Mouse (Mus musculus) liver, adult 2 months (tissue): Measurements from ENCODE around the gene Sprr2k. TPM values are rescaled to one million over a fixed set of nuclear protein-coding genes. Genes with fewer than 3 reads are reported as not detected.

Experiments
- DNase-seq: peaks from one replicate; pipeline ENCODE4 v3.0.0-alpha.2; 2011; ENCODE audit warnings: low read depth, low spot score; ENCODE audit errors: extremely low read depth
- H3K27ac ChIP-seq: fragments of 200-500 bp; replicated peaks from 2 replicates; pipeline ENCODE4 v1.5.1; 2012; ENCODE audit warnings: low read depth, mild to moderate bottlenecking, control low read depth, inconsistent platforms, low read length; ENCODE audit not compliant: insufficient read depth
- H3K27me3 ChIP-seq: fragments of 200-500 bp; 2 replicates; pipeline ENCODE4 v1.6.1; 2012; ENCODE audit warnings: mild to moderate bottlenecking, moderate library complexity, low read length, inconsistent platforms; ENCODE audit not compliant: control insufficient read depth, insufficient read depth
- H3K36me3 ChIP-seq: fragments of 200-500 bp; 2 replicates; pipeline ENCODE4 v1.6.1; 2012; ENCODE audit warnings: low read length, inconsistent platforms; ENCODE audit not compliant: control insufficient read depth, insufficient read depth
- H3K4me1 ChIP-seq: fragments of 200-500 bp; 2 replicates; pipeline ENCODE4 v1.6.1; 2011; ENCODE audit warnings: low read length; ENCODE audit not compliant: control insufficient read depth, insufficient read depth
- H3K4me3 ChIP-seq: fragments of 200-500 bp; 2 replicates; pipeline ENCODE4 v1.5.1; 2011; ENCODE audit warnings: low read depth, mild to moderate bottlenecking, control low read depth, low read length, moderate library complexity; ENCODE audit not compliant: insufficient read depth
- H3K79me2 ChIP-seq: fragments of 200-500 bp; 2 replicates; pipeline ENCODE4 v1.6.1; 2012; ENCODE audit warnings: inconsistent platforms, mild to moderate bottlenecking, low read length, moderate library complexity; ENCODE audit not compliant: control insufficient read depth, insufficient read depth
- H3K9ac ChIP-seq: fragments of 200-500 bp; 2 replicates; pipeline ENCODE4 v1.6.1; 2012; ENCODE audit warnings: low read depth, mild to moderate bottlenecking, control low read depth, inconsistent platforms, low read length
- CTCF ChIP-seq: fragments of 200-500 bp; IDR thresholded peaks from 2 replicates; pipeline ENCODE4 v1.5.1; 2011; ENCODE audit warnings: low read depth, low read length, control low read depth
- POLR2A ChIP-seq: fragments of 200-500 bp; IDR thresholded peaks from 2 replicates; pipeline ENCODE4 v1.6.1; 2011; ENCODE audit warnings: low read length, control low read depth; ENCODE audit not compliant: insufficient read depth; ENCODE audit errors: extremely low read depth
- WGBS: fragments of 180-500 bp; shearing (Covaris S2); methylation state at CpG from one replicate; pipeline ENCODE4 v1.1.7; 2018; 5-methylcytosine and 5-hydroxymethylcytosine counted together
- polyA plus RNA-seq: library from polyadenylated mRNA; depleted of rRNA; stranded (reverse); fragments of >200 nt; gene quantifications from 2 replicates; pipeline ENCODE4 v1.2.3, GENCODE M21; 2012
- total RNA-seq: library from RNA; depleted of rRNA; stranded (reverse); fragments of >200 nt; gene quantifications from 2 replicates; pipeline ENCODE4 v1.2.3, GENCODE M21; 2014

Sprr2k gene
- total and polyA plus RNA-seq, 2 experiments = not detected

DNA sequence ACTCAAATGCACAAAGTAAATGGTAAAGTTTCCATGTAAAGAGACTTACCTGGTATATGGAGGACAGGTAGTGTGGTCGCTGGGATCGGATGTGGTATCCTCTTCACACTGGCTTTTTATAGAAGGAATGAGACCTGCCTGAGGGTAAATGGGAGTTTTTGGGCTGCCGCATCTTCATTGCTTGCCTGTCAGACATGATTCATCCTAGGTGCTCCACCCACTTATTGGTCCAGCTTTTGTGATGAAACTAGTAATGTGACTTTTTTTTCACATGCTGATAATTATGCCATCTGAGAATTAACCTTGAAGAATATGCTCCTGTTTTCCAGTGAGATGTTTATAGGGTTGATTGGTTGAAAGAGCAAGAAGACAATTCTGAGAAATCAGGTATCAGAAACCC, 6.3 kb downstream of the Sprr2k start, which contains the start of gene Sprr1b:
Gene Sprr1b (minus strand): TSS at position 101 of the 400 bp plus-strand sequence.
- Histone ChIP-seq H3K79me2 (no peaks in the 10 kb centered on the region), H3K4me1 (no peaks in the 10 kb centered on the region), H3K27me3 (no peaks in the 10 kb centered on the region), H3K27ac (no peak within 1 kb of the TSS), H3K9ac (no peak within 1 kb of the TSS), H3K36me3 (no peaks in the 10 kb centered on the region), H3K4me3 (no peak within 1 kb of the TSS)
- no peak for DNase-seq
- WGBS = 100% methylated on average over 3 of the region's 3 CpGs
- TF ChIP-seq POLR2A (no peak), CTCF (no peak)

DNA sequence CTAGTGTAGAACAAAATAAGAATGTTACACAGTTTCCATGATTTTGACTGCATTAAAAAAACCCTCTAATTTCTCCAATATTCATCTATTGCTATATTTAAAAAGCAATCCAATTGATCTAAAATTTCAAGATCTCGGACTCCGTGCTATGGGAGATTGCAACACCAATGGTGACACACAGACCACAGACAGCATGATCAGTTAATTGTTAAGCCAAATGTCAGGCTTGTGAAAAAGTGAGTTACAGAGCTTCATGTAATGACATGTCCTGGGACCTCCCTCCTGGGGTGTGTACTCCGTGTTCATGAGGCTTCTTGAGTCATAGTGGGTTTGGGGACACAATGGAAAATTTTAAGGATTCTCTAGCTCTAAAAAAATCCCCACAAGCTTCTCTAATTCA, 7.8 kb downstream of the Sprr2k start:
- Histone ChIP-seq H3K4me3 (no peak overlapping the region), H3K27ac (no peak overlapping the region), H3K27me3 (no peaks in the 10 kb centered on the region), H3K79me2 (no peaks in the 10 kb centered on the region), H3K9ac (no peak overlapping the region), H3K36me3 (no peaks in the 10 kb centered on the region), H3K4me1 (no peaks in the 10 kb centered on the region)
- DNase-seq = peak; percentile 69
- WGBS = 31% methylated on average over 3 of the region's 3 CpGs
- TF ChIP-seq CTCF = no peak
- no peak for TF ChIP-seq POLR2A

DNA sequence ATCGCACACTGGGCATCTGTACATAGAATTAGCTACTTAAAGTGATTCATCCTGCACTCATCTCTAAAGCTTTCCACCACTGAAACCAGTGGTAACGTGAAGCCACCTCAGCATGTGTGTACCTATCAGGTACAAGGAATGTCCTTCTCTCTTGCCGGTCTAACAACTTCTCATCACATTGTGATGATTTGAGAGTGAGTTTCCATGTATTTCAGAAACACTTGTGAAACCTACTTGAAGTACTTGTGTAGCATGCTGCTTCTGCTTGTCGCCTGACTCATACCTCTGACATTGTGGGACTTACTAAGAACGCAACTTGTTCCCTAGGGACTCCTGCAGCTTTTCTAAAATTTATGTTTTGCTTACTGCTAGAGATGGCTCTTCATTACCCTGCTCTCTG, 22.8 kb downstream of the Sprr2k start:
- no peak overlapping the region for H3K27ac ChIP-seq
- H3K4me1 ChIP-seq = no peaks in the 10 kb centered on the region
- no peaks in the 10 kb centered on the region for H3K27me3 ChIP-seq
- TF ChIP-seq CTCF (no peak), POLR2A (no peak)
- H3K79me2 ChIP-seq = no peaks in the 10 kb centered on the region
- no peak overlapping the region for H3K4me3 ChIP-seq
- 85% methylated on average over 5 of the region's 5 CpGs for WGBS
- DNase-seq = no peak
- H3K36me3 ChIP-seq = no peaks in the 10 kb centered on the region
- no peak overlapping the region for H3K9ac ChIP-seq

DNA sequence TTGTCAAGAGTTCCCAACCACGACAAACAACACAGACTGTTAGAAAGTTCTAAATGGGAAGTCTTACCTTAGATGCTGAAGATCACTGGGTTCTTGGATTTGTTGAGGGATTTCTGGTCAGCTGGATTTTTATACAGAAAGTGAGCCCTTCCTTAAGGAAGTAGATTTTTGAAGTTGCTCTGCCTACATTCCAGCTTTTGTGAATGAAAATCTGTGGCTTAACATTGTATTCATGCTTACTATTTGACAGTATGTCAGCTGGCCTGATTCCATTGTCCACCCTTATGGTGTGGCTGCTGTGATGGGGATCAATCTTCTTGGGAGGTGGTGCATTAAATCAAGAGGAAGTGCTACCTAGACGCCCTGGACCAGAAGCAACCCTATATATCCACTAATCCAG, 26.2 kb downstream of the Sprr2k start, which contains the start of gene Sprr3:
Gene Sprr3 (minus strand): TSS at position 101 of the 400 bp plus-strand sequence.
- Histone ChIP-seq H3K4me1 (no peaks in the 10 kb centered on the region), H3K27ac (no peak within 1 kb of the TSS), H3K4me3 (no peak within 1 kb of the TSS), H3K36me3 (no peaks in the 10 kb centered on the region), H3K27me3 (no peaks in the 10 kb centered on the region), H3K79me2 (no peaks in the 10 kb centered on the region), H3K9ac (no peak within 1 kb of the TSS)
- TF ChIP-seq CTCF = no peak
- no peak for TF ChIP-seq POLR2A
- DNase-seq = no peak
- 64% methylated on average over 2 of the region's 2 CpGs for WGBS

DNA sequence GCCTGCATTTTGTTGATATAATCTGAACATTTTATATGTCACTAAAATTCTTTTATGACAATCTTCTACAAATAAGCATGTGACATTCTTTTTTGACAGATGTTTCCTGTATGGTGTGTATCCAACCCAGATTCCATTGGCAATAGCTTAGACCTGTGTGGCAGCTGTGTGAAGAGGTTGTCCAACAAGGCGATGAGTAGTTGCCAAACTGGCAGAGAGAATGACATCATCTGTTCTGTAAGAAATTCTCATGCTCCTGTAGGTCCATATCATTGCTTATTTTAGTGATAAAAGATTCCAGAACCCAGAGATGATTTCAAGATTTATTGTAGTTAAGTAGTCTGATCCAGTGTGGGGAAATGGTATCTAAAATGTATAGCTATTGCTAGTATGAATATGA, 34.2 kb downstream of the Sprr2k start:
- Histone ChIP-seq H3K79me2 (no peaks in the 10 kb centered on the region), H3K9ac (no peak overlapping the region), H3K27ac (no peak overlapping the region), H3K4me1 (no peaks in the 10 kb centered on the region), H3K36me3 (no peaks in the 10 kb centered on the region), H3K4me3 (no peak overlapping the region), H3K27me3 (no peaks in the 10 kb centered on the region)
- TF ChIP-seq POLR2A = no peak
- TF ChIP-seq CTCF = no peak
- WGBS = 84% methylated on average over 1 of the region's 1 CpGs
- no peak for DNase-seq

DNA sequence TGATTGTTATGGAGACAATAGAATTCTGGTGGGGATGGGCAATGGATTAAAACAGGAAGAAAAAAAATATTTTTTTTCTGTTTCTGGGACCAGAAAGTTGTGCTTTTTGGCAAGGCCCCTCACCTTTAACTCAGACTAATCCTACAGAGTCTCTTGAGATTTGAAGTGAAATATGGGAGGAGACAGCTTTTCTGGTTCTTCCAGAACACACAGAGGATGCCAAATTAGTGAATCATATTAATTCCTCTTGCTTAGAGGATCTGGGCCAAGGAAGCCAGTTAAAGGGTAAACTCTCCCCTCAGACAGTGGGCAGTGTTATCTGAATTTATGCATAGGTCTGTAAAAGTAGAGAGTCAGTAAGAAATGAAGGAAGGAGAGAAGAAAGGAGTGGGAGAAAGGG, 35.0 kb downstream of the Sprr2k start:
- H3K79me2 ChIP-seq = no peaks in the 10 kb centered on the region
- no peaks in the 10 kb centered on the region for H3K4me1 ChIP-seq
- H3K9ac ChIP-seq = no peak overlapping the region
- no peak overlapping the region for H3K27ac ChIP-seq
- no peak for TF ChIP-seq CTCF
- no peak for TF ChIP-seq POLR2A
- H3K27me3 ChIP-seq = no peaks in the 10 kb centered on the region
- no peak overlapping the region for H3K4me3 ChIP-seq
- no peaks in the 10 kb centered on the region for H3K36me3 ChIP-seq
- DNase-seq = no peak
